ENCODE assay signal across 8 mouse cellular contexts in the genomic region with DNA sequence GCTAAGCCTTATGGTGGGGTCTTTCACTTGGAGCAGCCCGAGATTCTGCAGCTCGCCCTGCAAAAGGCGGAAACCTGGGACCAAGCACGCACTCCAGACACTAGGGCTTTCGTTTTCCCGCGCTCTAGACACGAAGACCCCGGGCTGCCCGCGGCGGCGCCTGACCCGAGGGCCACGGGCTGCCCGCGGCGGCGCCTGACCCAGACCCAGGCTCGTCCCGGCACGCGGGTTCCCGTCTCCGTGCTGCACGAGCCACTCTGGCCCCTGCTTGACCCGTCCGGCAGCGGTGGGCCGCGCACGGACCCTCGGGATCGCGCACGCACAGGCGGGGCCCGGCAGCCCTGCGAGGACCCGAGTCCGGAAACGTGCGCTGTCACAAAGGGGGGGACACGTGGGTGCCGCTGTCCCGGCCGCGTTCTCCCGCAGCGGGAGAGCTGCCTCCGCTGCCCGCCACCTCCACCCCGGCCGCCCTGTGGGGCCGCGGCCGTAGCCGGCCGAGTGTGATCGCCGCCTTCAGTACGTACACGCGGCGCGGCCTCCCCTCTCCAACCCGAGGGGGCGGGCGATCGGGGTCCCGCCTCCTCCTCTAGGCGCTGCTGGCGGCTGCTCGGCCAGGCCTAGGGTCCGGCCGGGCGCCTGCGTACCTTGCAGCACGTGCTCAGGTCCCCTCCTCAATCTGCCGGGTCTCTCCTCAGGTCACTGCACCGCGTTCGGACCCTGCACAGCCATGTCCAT. TPM values are rescaled to one million over a fixed set of nuclear protein-coding genes. Genes with fewer than 3 reads are reported as not detected.
A peak's percentile ranks its signal among the peaks of the same experiment; 100 is the strongest.
DNase-seq lines count a peak whose midpoint lies in the region; ATAC-seq and TF ChIP-seq lines count a peak whose summit lies in the region.

A gene (plus strand): TSS at position 271 of the 735 bp plus-strand sequence.

- H3K4me3 ChIP-seq in lung, embryonic 14.5 days (ENCODE audit: low read depth, low read length) = peak within 1 kb of the TSS; percentile 92

- H3K4me2 ChIP-seq in lung, embryonic 14.5 days = peak within 1 kb of the TSS; percentile 96

- DNase-seq in Muller cell, postnatal 12 days (ENCODE audit: inconsistent ontology term) = peak; percentile 95
- DNase-seq in cerebellum, adult 9-10 months = peak; percentile 81
- peak; percentile 63 to 70 for DNase-seq in layer of hippocampus, adult 8-10 months (ENCODE audit: low spot score in 2 of 2)
- DNase-seq in lung, embryonic 14.5 days = peak; percentile 96
- DNase-seq in thymus, adult 18-20 months = peak; percentile 66 to 72

- WGBS in lung, embryonic 14.5 days = under 1% methylated on average over 81 of the region's 83 CpGs

- H3K27ac ChIP-seq in lung, embryonic 14.5 days (ENCODE audit: low read depth) = peak within 1 kb of the TSS; percentile 97

- peak; percentile 76 for ATAC-seq in frontal cortex, adult (ENCODE audit: low TSS enrichment)
- peak; percentile 47 to 55; a peak in 1 of 4 replicates for ATAC-seq in hematopoietic stem cell, adult 5-6 weeks (replicated peaks in 1 of 2; ENCODE audit: insufficient read depth in 1 of 2, low FRiP score in 2 of 2, low TSS enrichment in 1 of 2, low read depth in 1 of 2, poor library complexity in 2 of 2, severe bottlenecking in 2 of 2)
- ATAC-seq in lung, embryonic 14.5 days (ENCODE audit: insufficient read depth) = peak; percentile 94
- ATAC-seq in neutrophil, adult 5-6 weeks (ENCODE audit: extremely low read depth, insufficient number of reproducible peaks, low FRiP score, poor library complexity, severe bottlenecking) = peak; percentile 54

- no peak for TF ChIP-seq CTCF in lung, embryonic 14.5 days (IDR thresholded peaks at IDR 0.05; ENCODE audit: low read depth)

- peaks cover 23% of the 10 kb centered on the region for H3K4me1 ChIP-seq in lung, embryonic 14.5 days (ENCODE audit: insufficient read depth)

- H3K36me3 ChIP-seq in lung, embryonic 14.5 days (ENCODE audit: insufficient read depth) = peaks cover 50% of the 10 kb centered on the region

- H3K27me3 ChIP-seq in lung, embryonic 14.5 days (ENCODE audit: insufficient read depth, low read length) = no peaks in the 10 kb centered on the region

- no peaks in the 10 kb centered on the region for H3K9me3 ChIP-seq in lung, embryonic 14.5 days (ENCODE audit: low read depth, low read length)

- H3K9ac ChIP-seq in lung, embryonic 14.5 days = peak within 1 kb of the TSS; percentile 96

RNA-seq across cellular contexts. Expression of the gene that starts here (rescaled TPM):
- 228 and 415 TPM in 2 replicates for total RNA-seq in hematopoietic stem cell, adult 5-6 weeks (2017)
- 10 to 100 TPM; 49.9 to 58.8 (median 51.3) TPM for total RNA-seq in layer of hippocampus, adult 8-10 months (2022)
- polyA plus RNA-seq in lung, embryonic 14.5 days (2014; fragmentation: Nextera tagmentation; extraction: Ambion mirVana) = 135 and 161 TPM in 2 replicates
- 243 and 266 TPM in 2 replicates for total RNA-seq in neutrophil, adult 5-6 weeks (2017)

Comparison
In these comparisons a context has a peak if more than half of its experiments do, and no peak if none do; other contexts are left out.
1. Peak in every context shown above with its lines: DNase-seq, ATAC-seq, H3K4me3 ChIP-seq and H3K27ac ChIP-seq.